Mouse (Mus musculus): ENCODE data around the gene U2af2.

DNA sequence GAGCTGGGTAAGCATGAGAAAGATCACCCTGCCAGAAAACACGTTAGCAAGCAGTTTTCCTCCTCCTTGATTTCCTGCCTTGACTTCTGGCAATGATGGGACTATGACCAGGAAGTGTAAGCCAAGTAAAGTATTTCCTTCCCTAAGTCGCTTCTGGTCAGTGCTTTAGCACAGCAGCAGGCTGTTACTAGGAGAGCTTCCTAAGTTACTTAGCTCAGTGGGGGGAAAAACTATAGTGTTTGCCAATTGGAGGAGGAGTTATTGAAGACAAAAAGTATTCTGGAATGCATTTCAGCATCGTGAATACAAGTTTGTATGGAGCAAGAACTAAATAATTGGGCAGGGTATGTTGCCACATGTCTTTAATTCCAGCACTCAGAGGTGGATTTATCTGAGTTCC is 50.8 kb downstream of the U2af2 start:
- TF ChIP-seq CTCF (IDR thresholded peaks at IDR 0.05; ENCODE audit: low read depth, low read length) (no peak), POLR2A (IDR thresholded peaks at IDR 0.05; ENCODE audit: extremely low read depth, insufficient read depth, low read length) (no peak)
